Mouse (Mus musculus): ENCODE data around the gene Mta1.

Mta1 gene

DNA sequence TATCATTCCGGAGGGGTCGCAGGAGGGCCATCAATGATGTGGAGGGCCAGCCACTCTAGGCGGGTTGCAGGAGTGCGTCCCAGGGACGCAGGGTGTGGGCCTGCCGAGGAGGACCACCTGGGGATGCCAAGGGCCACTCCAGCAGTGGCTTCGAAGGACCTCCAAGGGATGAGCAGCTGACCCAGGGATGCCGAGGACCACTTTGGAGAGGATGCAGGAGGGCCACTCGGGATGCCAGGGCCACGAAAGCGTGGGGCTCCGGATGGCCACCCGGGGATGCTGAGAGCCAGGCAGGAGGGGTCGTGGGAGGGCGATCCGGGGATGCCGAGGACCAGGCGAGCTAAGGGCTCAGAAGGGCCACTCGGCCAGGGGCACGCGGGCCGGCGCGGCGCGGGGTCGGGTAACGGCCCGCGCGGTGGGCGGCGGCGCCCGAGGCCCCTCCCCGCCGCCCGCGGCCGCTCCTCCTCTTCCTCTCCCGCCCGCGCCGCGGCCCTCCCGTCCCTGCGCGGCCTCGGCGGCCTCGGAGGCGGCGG lies at the start of gene Mta1:
Mta1 (plus strand) TSS at position 530 of the 533 bp plus-strand sequence.
- DNase-seq: peak; percentile 74

DNA sequence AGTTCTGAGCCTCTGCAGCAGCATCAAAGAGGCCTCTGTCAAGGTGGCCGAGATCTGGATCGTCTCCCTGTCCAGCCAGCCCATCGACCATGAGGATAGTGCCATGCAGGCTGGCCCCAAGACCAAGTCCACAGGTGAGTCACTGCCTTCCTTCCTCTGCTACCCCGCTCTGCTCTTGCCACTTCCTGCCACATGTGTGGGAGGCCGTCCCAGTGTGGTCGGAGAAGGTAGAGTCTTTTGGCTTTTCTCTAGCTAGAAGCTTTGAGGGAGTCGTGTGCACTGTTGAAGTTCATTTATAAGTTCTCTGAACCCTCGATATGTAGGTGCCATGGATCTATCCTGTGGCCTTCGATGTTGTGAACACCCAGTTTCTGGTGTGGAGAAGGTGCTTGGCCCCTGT lies 48.2 kb upstream of the Mta1 start:
- DNase-seq: peak; percentile 78

DNA sequence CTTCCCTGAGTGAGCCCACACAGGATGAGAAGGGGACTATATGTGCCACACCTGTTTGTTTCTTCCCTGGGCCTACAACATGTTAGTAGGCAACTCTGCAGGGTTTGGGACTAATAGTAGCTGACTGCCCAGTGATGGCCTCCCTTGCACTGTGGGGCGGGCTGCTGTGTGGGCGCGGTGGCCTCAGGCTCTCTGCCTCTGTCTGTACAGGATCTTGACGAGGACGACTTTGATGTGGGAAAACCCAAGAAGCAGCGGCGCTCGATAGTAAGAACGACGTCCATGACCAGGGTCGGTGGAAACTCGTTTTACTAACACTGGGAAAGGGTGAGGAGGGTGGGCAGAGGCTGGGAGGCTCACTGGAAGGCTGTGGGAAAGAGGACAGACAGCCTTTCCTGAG lies 47.4 kb upstream of the Mta1 start:
- DNase-seq: peak; percentile 52

DNA sequence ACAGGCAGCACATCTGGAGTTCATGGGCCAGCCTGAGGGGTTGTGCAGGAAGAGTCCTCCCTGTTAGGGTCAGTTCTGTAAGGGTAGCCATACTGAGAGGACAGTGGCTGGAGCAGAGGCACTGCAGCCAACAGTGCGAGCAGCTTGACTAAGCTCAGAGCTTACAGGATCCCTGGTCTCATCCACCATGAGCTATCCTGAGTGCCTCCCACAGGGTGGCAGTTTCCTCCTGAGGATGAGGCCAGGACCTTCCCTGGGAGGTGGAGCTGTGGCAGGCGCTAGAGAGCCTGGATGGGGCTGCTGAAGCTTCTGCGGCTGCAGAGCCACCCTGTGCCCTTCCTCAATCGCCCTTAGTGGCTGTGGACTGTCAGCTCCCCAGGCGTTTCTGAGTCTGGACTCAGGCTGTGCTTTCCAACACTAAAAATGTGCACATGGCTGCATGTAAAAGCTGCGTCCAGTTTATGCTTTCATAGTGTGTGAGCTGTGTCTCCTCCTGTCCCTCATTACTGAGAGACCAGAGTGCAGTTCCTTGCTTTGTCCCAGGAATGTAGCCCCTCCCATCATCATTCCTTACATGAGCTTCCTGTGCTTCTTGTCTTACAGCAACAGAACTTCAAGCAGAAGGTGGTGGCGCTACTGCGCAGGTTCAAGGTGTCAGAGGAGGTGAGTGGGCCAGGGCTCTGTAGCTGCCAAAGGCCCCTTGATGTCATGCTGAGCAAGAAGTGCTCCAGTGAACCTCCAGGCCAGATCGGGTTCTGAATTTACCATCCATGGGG lies 46.3 kb upstream of the Mta1 start:
- no peak for DNase-seq

DNA sequence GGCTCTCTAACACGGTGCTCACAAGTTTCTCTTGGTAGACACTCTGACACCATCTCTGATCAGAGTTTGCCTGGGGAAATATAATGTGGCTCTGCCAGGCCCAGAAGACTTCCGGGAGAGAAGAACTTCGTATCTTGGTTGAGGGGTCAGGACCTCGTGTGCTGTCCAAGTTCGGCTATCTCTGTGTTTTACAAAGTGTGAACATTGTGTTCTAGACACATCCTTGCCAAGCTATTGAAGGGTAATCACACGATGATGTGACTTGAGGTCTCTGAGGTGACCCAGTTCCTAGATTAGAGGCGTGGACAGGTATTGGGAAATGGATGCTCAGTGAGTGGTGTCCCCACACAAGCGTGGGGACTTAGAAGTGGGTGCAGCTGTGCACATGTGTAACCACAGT lies 42.0 kb upstream of the Mta1 start:
- no peak for DNase-seq

DNA sequence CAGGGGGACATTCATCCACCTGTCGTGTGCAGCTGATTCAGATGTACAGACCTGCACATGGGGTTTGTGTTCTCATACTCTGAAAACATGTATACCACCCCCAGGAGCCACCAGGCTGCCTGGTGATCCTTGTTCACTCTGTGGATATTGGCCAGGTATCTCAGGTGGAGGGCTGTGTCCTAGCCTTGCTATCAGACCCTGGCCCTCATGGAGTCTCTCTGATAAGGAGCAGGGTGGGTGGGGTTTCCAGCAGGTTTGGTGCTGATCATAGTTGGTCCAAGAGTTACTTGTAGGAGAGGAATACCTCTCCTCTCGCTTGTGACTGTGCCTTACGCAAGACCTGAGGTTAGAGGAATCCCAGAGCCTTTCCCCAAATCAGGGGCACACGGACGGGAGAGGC lies 37.9 kb upstream of the Mta1 start:
- no peak for DNase-seq

DNA sequence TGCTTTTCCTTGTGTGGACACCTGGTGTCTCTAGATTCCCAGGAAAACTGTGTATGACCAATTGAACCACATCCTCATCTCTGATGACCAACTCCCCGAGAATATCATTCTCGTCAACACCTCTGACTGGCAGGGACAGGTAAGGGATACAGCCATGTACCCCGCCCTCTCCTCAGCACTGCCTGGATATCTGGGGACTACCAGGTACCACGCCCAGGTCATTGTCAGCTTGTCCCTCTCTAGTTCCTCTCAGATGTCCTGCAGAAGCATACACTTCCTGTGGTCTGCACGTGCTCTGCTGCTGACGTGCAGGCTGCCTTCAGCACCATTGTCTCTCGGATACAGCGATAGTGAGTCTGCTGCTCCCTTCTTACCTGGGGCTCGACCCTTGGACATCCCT lies 36.5 kb upstream of the Mta1 start:
- DNase-seq: no peak

DNA sequence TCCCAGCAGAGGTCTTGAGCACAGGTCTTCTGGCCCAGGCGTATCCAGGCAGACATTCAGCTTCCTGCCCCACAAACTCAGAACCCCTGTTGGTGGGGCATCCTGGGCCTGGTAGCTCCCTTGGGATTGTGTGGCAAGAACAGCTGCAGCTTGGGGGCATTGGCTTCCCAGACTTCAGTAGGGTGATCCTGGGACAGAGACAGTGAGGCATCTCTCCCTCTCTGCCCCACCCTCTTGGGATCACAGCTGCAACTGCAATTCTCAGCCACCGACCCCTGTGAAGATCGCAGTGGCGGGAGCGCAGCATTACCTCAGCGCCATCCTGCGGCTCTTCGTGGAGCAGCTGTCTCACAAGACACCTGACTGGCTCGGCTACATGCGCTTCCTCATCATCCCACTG lies 35.9 kb upstream of the Mta1 start:
- no peak for DNase-seq

DNA sequence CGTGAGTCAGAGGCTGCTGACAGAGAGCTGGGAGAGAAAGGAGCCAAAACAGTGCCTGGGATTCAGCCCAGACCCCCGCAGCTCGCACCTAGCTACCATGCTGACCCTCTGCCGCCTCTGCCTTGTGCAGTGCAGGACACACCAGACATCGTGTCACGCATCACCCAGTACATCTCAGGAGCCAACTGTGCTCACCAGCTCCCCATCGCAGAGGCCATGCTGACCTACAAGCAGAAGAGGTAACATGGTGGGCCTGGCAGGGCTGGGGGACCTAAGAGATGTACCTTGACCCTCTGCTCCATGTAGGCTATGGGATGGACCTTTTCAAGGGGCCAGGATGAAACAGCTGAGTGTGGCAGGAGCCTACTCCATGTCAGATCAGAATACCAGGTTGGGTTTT lies 34.4 kb upstream of the Mta1 start:
- no peak for DNase-seq

DNA sequence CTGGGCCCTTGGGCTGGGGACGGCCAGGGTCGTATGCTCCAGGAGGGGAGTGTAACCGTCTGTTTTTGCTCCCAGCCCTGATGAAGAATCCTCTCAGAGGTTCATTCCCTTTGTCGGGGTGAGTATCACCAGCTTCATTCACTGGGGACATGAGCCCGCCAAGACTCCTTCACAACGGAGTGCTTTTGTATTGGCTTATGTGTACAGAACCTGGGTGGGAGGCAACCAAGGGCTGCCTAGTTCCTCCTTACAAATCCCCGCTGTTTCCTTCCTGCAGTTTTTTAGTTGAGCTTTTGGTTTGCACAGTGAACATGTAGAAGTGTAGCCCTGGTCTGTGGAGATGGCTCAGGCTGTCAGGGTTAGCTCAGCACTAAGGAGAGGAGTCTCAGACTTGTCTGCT lies 30.1 kb upstream of the Mta1 start:
- no peak for DNase-seq

DNA sequence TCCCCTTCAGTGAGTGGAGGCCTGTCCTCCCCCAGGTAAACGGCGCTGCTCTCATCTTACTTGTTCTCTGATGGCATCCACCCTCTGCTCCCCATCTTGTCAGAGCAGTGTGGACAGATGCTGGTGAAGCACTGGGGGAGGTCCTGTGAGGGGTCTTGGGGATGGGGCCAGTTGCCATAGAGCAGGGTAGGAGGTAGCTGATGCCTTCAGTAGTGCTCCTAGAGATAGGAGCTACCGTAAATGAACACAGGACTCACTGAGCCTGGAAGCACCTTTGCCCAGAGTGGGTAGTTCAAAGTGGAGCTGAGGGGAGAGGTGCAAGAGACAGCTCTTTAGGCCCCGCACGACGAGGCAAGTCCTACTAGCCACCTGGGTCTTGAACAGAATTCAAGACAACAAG lies 28.7 kb upstream of the Mta1 start:
- DNase-seq: no peak

DNA sequence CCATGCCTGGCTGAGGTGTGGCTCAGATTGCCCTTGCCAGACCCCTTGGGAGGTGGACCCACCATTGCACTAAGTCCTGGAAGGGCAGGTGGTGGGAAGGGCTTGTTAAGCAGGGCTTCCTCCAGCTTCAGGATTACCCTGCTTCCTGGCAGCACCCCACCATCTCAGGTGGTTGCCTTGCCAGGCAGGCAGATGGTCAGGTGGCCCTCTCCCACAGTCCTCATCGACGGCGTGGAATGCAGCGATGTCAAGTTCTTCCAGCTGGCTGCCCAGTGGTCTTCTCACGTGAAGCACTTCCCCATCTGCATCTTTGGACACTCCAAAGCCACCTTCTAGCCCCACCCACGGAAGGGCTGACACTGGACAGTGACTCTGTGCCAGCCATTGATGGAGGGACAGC lies 26.8 kb upstream of the Mta1 start:
- no peak for DNase-seq

DNA sequence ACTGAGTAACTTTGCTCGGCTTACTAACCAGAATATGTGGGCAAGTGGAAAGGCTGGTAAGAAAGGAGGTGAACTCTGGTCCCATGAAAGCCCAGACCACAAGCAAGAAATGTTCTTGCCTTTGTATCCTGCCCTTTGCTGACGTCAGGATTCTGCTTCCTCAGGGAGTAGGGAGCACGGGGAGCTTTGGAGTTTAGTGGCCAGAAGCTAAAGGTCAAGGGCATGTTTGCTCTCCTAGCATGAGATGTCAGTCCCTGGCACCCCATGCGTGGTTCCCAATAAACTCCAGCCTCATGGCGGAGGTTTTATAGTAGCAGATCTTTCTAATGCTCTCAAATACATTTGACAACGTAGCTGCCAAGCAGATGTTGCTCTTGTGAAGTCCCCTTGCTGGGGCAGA lies 26.3 kb upstream of the Mta1 start:
- DNase-seq: no peak

DNA sequence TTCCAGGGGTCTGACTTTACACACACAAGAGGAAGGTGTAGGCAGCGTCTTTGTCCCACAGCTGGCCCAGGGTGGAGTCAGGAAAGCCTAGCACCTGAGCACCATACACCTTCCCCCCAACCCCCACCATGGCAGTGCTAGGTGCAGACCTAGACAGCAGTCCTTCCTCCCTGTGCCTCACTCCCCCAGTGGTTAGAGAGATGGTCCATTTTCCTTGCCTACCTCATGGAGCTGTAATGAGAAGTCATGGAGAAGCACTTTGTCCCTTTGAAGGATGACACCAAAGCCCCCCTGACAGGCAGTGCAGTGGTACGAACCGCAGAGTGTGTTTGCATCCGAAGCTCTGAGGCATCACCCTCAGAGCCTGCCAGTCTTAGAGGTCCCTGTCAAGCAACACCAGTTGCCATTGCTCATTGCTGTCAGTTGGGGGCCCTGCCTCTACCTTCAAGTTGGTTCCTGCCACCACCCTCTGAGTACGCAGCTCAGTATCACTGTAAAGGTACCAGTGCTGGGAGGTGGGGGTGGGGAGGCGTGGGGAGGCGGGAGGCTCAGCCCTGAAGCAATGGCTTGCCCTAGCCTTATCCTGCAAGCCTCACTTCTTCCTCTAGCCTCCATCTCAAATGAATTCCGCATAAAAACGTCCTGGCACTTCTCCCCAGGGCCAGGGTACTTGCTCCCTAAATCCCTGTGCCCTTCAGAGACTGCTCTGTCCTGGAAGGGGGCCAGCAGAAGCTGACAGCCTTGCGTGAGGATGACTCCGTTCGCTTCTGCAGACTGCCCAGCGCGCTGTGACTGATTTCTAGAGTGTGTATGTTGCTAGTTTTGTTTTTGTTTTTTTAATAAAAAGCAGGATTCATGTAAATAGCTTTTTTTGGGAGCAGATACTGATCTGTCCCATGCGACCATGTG lies 24.4 kb upstream of the Mta1 start:
- DNase-seq: peak; percentile 49

DNA sequence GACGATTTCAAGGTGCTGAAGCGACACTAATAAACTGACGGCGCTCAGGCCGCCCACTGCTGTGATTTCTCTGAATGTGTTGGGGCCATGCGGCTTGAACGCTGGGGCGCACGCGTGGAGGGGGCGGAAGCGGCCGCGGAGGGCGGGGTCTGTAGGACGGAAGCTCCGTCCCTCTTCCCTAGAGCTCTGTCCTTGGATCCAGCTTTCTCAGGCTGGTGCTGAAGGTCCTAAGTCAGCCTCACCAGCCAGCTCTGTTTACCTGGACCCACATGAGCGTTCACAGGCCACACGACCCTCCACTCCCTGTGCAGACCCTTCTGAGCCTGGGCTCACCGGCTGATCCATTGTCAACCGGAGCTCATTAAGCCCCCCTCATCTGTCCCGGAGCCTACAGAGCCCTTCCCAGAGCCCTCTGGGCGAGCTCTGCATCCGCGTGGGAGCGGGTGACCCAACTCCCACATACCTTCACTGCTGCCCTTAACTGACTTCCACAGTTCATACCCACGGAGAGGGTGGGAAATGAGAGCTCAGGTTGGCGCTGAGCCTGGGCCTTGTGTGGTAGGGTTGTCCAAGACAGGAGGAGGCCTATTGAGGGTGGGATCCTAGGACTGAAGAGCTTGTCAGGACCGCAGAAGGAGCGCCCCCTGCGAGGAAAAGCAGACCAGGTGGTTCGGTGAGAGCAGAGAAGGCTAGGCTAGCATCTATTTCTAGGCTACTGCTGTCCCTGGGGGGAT lies 23.6 kb upstream of the Mta1 start, which contains the start of gene Tex22:
Tex22 (plus strand) TSS at position 174 of the 734 bp plus-strand sequence.
- peak; percentile 88 for DNase-seq

DNA sequence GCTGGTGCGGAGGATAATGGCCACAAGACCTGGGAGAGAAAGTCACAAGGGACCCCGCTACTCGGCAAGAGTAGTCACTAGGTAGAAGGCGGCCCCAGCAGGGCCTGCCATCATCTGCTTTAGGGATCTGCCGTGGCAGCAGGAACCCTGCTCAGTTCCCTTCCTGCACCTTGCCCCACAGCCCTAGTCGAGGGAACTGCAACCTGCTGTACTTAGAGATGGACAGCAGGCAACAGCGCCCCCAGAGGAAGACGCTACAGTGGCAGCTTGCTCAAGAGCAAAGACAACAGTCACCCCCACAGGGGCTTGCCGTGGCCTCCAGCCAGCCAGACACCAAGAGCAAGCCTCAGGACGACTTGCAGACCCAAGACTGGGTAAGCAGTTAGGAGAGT lies 23.0 kb upstream of the Mta1 start:
- DNase-seq: peak; percentile 93

DNA sequence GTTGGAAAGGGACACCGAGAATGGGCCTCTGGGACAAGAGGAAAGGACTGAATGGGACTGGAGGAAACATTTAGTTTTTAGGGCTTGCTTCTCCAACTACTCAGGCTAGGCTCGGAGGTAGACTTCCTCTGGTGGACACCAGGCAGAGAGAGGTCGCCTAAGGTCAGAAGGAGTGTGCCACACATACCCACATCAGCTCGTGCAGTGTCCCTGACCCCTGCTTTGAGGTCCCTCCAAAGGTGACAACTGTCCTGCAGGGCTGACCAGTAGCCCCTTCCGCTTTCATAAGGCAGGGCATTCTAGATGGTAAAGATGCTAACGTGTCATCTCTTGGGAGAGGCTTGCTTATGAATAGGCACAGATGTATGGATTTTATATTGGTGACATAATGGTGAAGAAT lies 22.6 kb upstream of the Mta1 start:
- DNase-seq: no peak

DNA sequence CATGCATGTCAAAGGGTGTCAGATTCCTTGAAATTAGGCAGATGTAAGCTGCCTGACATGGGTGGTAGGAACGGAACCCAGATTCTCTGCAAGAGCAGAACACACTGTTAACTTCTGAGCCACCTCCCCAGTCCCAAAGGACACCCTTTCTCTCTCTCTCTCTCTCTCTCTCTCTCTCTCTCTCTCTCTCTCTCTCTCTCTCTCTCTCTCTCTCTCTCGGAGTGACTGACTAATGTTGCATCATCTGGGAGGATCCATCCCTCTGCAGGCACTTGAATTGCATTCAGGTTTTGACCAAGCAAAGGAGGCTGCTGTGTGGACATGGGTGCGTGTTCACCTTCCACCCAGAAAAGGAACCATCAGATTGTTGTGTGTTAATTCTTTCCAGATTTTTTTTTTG lies 10.8 kb upstream of the Mta1 start:
- no peak for DNase-seq

DNA sequence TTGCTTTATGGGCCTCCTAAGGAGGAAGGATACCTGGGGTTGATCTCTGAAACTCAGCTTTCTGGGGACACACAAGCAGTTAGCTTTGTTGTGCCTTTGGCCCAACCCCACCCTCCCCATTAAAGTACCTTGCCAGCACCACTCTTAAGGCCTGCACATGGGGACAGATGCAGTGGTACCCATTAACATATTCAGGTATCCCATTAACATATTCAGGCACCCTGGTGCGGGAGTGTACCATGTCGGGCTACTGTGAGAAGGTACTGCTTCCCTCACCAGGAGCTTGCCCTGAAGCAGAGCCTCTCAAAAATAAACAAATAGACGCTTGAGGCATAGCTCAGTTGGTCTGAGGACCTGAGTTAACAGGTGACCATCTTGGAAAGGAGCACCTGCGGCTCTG lies 10.1 kb upstream of the Mta1 start:
- DNase-seq: no peak

DNA sequence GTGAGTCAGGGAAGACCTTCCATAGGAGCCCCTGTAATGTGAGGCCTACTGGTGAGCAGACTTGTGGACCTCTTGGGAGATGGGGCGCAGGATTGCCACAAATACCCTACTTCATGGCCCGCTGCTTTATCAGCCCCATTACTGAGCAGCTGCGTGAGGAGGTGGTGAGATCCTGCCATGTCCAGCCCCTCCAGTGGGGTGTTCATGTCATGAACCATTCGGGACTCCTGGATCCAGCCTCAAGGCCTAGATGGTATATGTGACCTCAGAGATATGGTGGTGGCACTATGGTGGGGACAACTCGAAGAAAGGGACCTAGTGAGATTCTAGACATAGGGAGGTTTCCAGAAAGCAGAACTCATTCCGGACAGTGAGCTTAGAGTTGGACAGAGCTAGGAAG lies 9.0 kb upstream of the Mta1 start:
- no peak for DNase-seq

DNA sequence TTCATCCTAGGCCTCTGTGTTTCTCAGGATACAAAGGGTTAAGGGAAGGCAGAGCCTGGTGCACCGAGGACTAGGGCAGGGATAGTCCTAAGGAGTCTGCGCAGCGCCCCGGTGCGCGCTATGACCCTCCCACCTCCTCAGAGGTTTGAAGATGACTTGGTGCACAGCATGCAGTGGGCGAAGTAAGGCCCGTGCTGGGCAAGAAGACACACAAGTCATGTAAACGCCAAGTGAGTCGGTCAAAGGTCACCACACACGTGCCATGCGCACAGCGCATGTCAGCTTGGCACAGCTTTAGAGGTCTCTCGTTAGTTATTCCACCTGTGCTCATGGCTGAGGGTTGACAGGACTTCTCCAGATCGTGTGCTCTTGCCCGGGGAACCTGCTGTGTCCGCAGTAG lies 8.0 kb upstream of the Mta1 start:
- DNase-seq: no peak

DNA sequence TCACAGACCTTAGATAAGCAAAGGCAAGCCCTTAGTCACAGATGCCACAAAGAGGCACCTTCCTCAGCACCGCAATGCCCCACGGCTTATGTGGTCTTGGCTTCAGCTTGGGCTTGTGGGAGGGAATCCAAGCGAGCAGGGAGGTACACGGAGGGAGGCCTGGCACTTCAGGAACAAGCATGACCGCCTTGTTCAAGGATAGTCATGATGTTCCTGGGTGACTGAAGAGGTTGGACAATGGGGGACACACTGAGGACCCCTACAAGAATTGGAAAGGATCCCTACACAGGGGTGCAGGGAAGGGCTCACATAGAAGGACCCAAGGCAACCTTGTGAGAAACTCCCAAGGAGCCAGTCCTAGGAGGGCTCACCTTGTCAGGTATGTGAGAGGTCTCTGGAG lies 1.0 kb upstream of the Mta1 start:
- DNase-seq: no peak

DNA sequence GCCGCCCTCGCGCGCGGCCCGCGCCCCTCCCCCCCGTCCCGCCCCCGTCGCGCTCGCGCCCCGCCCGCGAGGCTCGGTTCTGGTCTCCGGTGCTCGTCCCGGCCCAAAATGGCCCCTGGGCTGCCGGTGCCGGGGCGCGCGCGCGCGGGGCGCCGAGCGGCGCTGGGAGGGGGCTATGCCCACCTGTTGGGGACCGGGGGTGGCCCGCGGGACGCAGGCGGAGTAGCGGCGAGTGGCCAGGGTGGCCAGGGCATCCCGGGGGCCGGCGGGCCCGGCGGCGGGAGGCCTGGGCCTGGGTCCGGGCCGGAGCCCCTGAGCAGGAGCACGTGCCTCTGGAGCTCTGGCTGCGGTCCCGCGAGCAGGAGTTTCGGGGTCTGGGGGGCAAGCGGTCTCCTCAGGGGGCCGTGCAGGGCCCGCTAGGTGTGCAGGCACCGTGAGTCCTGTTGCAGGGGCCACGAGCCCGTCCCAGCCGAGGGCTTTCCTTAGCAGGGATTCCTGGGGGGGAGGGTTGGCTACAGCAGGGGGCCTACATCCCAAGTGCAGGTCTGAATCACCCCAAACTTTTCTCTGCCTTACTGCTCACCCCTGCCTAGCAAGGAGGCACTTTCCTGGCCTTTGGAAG lies 563 bp downstream of the Mta1 start:
- DNase-seq: peak; percentile 48

Measured in thymus, postnatal 14 days (tissue).